Mouse (Mus musculus) forebrain, embryonic 13.5 days (tissue): ENCODE results near the gene Paqr6. TPM values are rescaled to one million over a fixed set of nuclear protein-coding genes. Genes with fewer than 3 reads are reported as not detected.

Experiments used
- ATAC-seq: fragments of 200-750 bp; cut with Nextera tagmentation; 2 replicates; pipeline ENCODE4 v1.8.0; 2017
- H3K27ac ChIP-seq: fragments of 300-500 bp; sonication (generic); 2 replicates; pipeline ENCODE4 v1.5.1; 2015; ENCODE audit warnings: inconsistent platforms, mild to moderate bottlenecking, moderate library complexity
- H3K27me3 ChIP-seq: fragments of 300-500 bp; sonication (generic); 2 replicates; pipeline ENCODE4 v1.6.1; 2015; ENCODE audit warnings: mild to moderate bottlenecking, inconsistent platforms
- H3K36me3 ChIP-seq: fragments of 300-500 bp; sonication (generic); 2 replicates; pipeline ENCODE4 v1.6.1; 2015; ENCODE audit warnings: mild to moderate bottlenecking, inconsistent platforms; ENCODE audit not compliant: poor library complexity, severe bottlenecking
- H3K4me1 ChIP-seq: fragments of 300-500 bp; sonication (generic); 2 replicates; pipeline ENCODE4 v1.6.1; 2015; ENCODE audit warnings: inconsistent platforms
- H3K4me2 ChIP-seq: fragments of 300-500 bp; sonication (generic); 2 replicates; pipeline ENCODE4 v1.6.1; 2015; ENCODE audit warnings: inconsistent platforms, mild to moderate bottlenecking, moderate library complexity
- H3K4me3 ChIP-seq: fragments of 300-500 bp; sonication (generic); 2 replicates; pipeline ENCODE4 v1.5.1; 2015; ENCODE audit warnings: mild to moderate bottlenecking, inconsistent platforms
- H3K9ac ChIP-seq: fragments of 300-500 bp; sonication (generic); 2 replicates; pipeline ENCODE4 v1.6.1; 2015; ENCODE audit warnings: mild to moderate bottlenecking, inconsistent platforms
- H3K9me3 ChIP-seq: fragments of 300-500 bp; sonication (generic); replicated peaks from 2 replicates; pipeline ENCODE4 v1.6.1; 2016; ENCODE audit warnings: inconsistent platforms
- WGBS: fragments of 180-500 bp; shearing (Covaris S2); methylation state at CpG from one replicate; pipeline ENCODE4 v1.1.7; 2015; 5-methylcytosine and 5-hydroxymethylcytosine counted together
- polyA plus RNA-seq: library from polyadenylated mRNA; unstranded; fragments of >200 nt; fragmentation: Nextera tagmentation; extraction: Ambion mirVana; gene quantifications from 2 replicates; pipeline ENCODE4 v1.2.1, GENCODE M21; 2015

Paqr6 gene
- polyA plus RNA-seq = 0.81 and 1.0 TPM in 2 replicates

- Histone ChIP-seq H3K4me2 (0 out of 2 replicates have a peak within 1 kb of the TSS, but pooled peaks have one; percentile 2), H3K27ac (no peak within 1 kb of the TSS)
- 5% methylated on average over 16 of the region's 16 CpGs for WGBS
Observed at GRCm38 (mm10) chr3:88364337-88364736, at the start of gene Paqr6. Gene Paqr6, plus strand, starts transcription at chr3:88364584.

GRCm38 (mm10) chr3:88324951-88325405 lies 39.4 kb upstream of the Paqr6 start, which contains the start of gene Glmp:
Gene Glmp, plus strand, starts transcription at chr3:88325023.
- WGBS = 1% methylated on average over 10 of the region's 10 CpGs
- peak; percentile 88 for ATAC-seq
- H3K4me1 ChIP-seq = peaks cover 11% of the 10 kb centered on the region
- no peaks in the 10 kb centered on the region for H3K27me3 ChIP-seq
- peak within 1 kb of the TSS; percentile 81 for H3K4me2 ChIP-seq
- H3K9ac ChIP-seq = peak within 1 kb of the TSS; percentile 78
- H3K27ac ChIP-seq = 0 out of 2 replicates have a peak within 1 kb of the TSS, but pooled peaks have one; percentile 3
- H3K36me3 ChIP-seq = peaks cover 59% of the 10 kb centered on the region
- H3K4me3 ChIP-seq = peak within 1 kb of the TSS; percentile 59
- no peaks in the 10 kb centered on the region for H3K9me3 ChIP-seq

More at GRCm38 (mm10) chr3:88364337-88364736, at the start of gene Paqr6:
- ATAC-seq = peak; percentile 1; the same call in 1 of the 2 replicates
- peaks cover 20% of the 10 kb centered on the region for H3K4me1 ChIP-seq
- H3K9ac ChIP-seq = no peak within 1 kb of the TSS
- peaks cover 44% of the 10 kb centered on the region for H3K36me3 ChIP-seq
- no peak within 1 kb of the TSS for H3K4me3 ChIP-seq
- H3K27me3 ChIP-seq = peaks cover 16% of the 10 kb centered on the region
- no peaks in the 10 kb centered on the region for H3K9me3 ChIP-seq

GRCm38 (mm10) chr3:88328956-88329355 lies 35.4 kb upstream of the Paqr6 start:
- no peak overlapping the region for H3K4me2 ChIP-seq
- WGBS = 81% methylated on average over 5 of the region's 5 CpGs
- no peak overlapping the region for H3K27ac ChIP-seq
- H3K9me3 ChIP-seq = no peaks in the 10 kb centered on the region
- H3K27me3 ChIP-seq = no peaks in the 10 kb centered on the region
- H3K9ac ChIP-seq = no peak overlapping the region
- ATAC-seq = no peak
- H3K36me3 ChIP-seq = peaks cover 22% of the 10 kb centered on the region
- H3K4me3 ChIP-seq = no peak overlapping the region
- peaks cover 11% of the 10 kb centered on the region for H3K4me1 ChIP-seq

- Histone ChIP-seq H3K27ac (no peak overlapping the region), H3K27me3 (no peaks in the 10 kb centered on the region), H3K9ac (no peak overlapping the region), H3K4me2 (no peak overlapping the region), H3K4me3 (no peak overlapping the region), H3K4me1 (peaks cover 16% of the 10 kb centered on the region), H3K9me3 (no peaks in the 10 kb centered on the region), H3K36me3 (peaks cover 22% of the 10 kb centered on the region)
- 26% methylated on average over 2 of the region's 2 CpGs for WGBS
- no peak for ATAC-seq
Observed at GRCm38 (mm10) chr3:88331282-88331681, 33.1 kb upstream of the Paqr6 start.

- Histone ChIP-seq H3K27me3 (no peaks in the 10 kb centered on the region), H3K4me1 (peaks cover 31% of the 10 kb centered on the region), H3K9me3 (no peaks in the 10 kb centered on the region), H3K9ac (peak overlapping the region; percentile 9; the same call in 1 of the 2 replicates), H3K4me3 (no peak overlapping the region), H3K36me3 (peaks cover 7% of the 10 kb centered on the region), H3K27ac (no peak overlapping the region), H3K4me2 (no peak overlapping the region)
- WGBS = 66% methylated on average over 12 of the region's 12 CpGs
- no peak for ATAC-seq
Observed at GRCm38 (mm10) chr3:88334029-88334658, 30.2 kb upstream of the Paqr6 start.

- WGBS = 39% methylated on average over 3 of the region's 3 CpGs
- Histone ChIP-seq H3K9ac (peak overlapping the region; percentile 93), H3K27me3 (no peaks in the 10 kb centered on the region), H3K36me3 (no peaks in the 10 kb centered on the region), H3K4me1 (peaks cover 31% of the 10 kb centered on the region), H3K27ac (no peak overlapping the region), H3K4me2 (peak overlapping the region; percentile 76), H3K4me3 (peak overlapping the region; percentile 85), H3K9me3 (no peaks in the 10 kb centered on the region)
- no peak for ATAC-seq
Observed at GRCm38 (mm10) chr3:88334902-88335435, 29.4 kb upstream of the Paqr6 start.

GRCm38 (mm10) chr3:88335436-88336053 lies 28.8 kb upstream of the Paqr6 start:
- H3K27ac ChIP-seq = peak overlapping the region; percentile 94
- peak overlapping the region; percentile 85 for H3K4me3 ChIP-seq
- H3K9ac ChIP-seq = peak overlapping the region; percentile 93
- H3K4me1 ChIP-seq = peaks cover 31% of the 10 kb centered on the region
- H3K4me2 ChIP-seq = peak overlapping the region; percentile 76
- H3K27me3 ChIP-seq = no peaks in the 10 kb centered on the region
- WGBS = 2% methylated on average over 27 of the region's 27 CpGs
- H3K36me3 ChIP-seq = 0 out of 2 replicates have a peak, but pooled peaks cover under 1% of the 10 kb centered on the region
- H3K9me3 ChIP-seq = no peaks in the 10 kb centered on the region
- ATAC-seq = peak; percentile 68

- peak within 1 kb of the TSS; percentile 76 for H3K4me2 ChIP-seq
- ATAC-seq = peak; percentile 97
- no peaks in the 10 kb centered on the region for H3K9me3 ChIP-seq
- peak within 1 kb of the TSS; percentile 85 for H3K4me3 ChIP-seq
- peak within 1 kb of the TSS; percentile 93 for H3K9ac ChIP-seq
- no peaks in the 10 kb centered on the region for H3K27me3 ChIP-seq
- H3K36me3 ChIP-seq = 0 out of 2 replicates have a peak, but pooled peaks cover 3% of the 10 kb centered on the region
- 4% methylated on average over 48 of the region's 66 CpGs for WGBS
- peak within 1 kb of the TSS; percentile 94 for H3K27ac ChIP-seq
- H3K4me1 ChIP-seq = peaks cover 31% of the 10 kb centered on the region
Observed at GRCm38 (mm10) chr3:88336058-88337013, 28.0 kb upstream of the Paqr6 start, which contains the start of the genes Tmem79 and Smg5. Gene Tmem79, minus strand, starts transcription at chr3:88336148. Gene Smg5, plus strand, starts transcription at chr3:88336260.

- Histone ChIP-seq H3K36me3 (peaks cover 14% of the 10 kb centered on the region), H3K4me2 (peak overlapping the region; percentile 76), H3K9ac (peak overlapping the region; percentile 45), H3K27ac (no peak overlapping the region; the same call in 1 of the 2 replicates), H3K4me1 (peaks cover 31% of the 10 kb centered on the region), H3K4me3 (peak overlapping the region; percentile 85; the same call in 1 of the 2 replicates), H3K9me3 (no peaks in the 10 kb centered on the region), H3K27me3 (no peaks in the 10 kb centered on the region)
- 84% methylated on average over 11 of the region's 11 CpGs for WGBS
- no peak for ATAC-seq
Observed at GRCm38 (mm10) chr3:88337367-88338020, 26.9 kb upstream of the Paqr6 start.

GRCm38 (mm10) chr3:88338316-88338715 lies 26.1 kb upstream of the Paqr6 start:
- Histone ChIP-seq H3K4me1 (peaks cover 31% of the 10 kb centered on the region), H3K4me3 (no peak overlapping the region), H3K27me3 (no peaks in the 10 kb centered on the region), H3K9ac (no peak overlapping the region), H3K4me2 (no peak overlapping the region), H3K36me3 (peaks cover 22% of the 10 kb centered on the region), H3K9me3 (no peaks in the 10 kb centered on the region), H3K27ac (no peak overlapping the region)
- ATAC-seq = no peak
- 97% methylated on average over 7 of the region's 7 CpGs for WGBS

GRCm38 (mm10) chr3:88339006-88339405 lies 25.4 kb upstream of the Paqr6 start:
- no peaks in the 10 kb centered on the region for H3K27me3 ChIP-seq
- peaks cover 29% of the 10 kb centered on the region for H3K36me3 ChIP-seq
- H3K4me1 ChIP-seq = peaks cover 31% of the 10 kb centered on the region
- no peaks in the 10 kb centered on the region for H3K9me3 ChIP-seq
- 78% methylated on average over 3 of the region's 3 CpGs for WGBS
- no peak overlapping the region for H3K9ac ChIP-seq
- no peak overlapping the region for H3K27ac ChIP-seq
- H3K4me2 ChIP-seq = no peak overlapping the region
- no peak overlapping the region for H3K4me3 ChIP-seq
- no peak for ATAC-seq
